Mouse (Mus musculus) telencephalon, adult 2 months (tissue): ENCODE data around the gene Cer1.

Source experiments
- DNase-seq: peaks from one replicate; pipeline ENCODE4 v3.0.0-alpha.2; 2011; ENCODE audit warnings: low read depth, low spot score

Cer1 gene

DNA sequence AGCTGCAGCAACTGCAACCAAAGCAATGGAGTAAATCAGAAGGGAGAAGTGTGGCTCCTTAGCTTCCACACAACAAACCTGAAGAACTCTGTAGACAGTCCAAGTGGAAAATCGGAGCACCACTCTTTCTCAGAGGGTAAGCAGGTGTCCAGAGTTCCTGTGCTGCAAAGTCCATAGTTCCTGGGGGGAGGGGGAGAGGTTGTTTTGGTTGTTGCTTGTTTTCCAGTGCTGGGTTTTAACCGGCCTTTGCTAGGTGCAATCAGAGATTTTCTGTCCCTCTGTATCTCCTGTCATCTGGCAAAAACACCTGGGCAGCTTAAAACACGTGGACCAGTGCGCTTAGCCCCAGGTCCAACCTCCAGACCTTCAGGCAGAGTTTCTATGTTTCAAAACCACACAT is 10.2 kb downstream of the Cer1 start:
- no peak for DNase-seq

DNA sequence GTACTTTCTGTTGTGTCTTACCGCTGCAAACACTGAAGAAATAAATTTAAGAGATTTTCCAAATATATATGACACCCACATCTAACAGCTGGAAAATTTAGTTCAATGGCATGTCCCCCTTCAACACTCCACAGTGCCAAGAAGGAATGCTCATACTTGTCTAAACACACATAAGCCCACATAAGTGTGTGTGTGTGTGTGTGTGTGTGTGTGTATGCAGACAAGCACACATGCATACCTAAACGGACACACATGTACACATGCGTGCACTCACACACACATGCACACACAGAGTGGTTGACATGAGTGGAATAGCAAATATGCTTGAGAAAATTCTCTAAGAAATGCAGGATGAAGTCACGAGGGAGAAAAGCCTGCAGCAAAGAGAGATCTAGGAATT is 12.4 kb downstream of the Cer1 start:
- DNase-seq: no peak

GRCm38 (mm10) chr4:82872121-82872520 is 12.8 kb downstream of the Cer1 start:
- no peak for DNase-seq

- no peak for DNase-seq
Measured at GRCm38 (mm10) chr4:82870931-82871330, 14.0 kb downstream of the Cer1 start.

DNA sequence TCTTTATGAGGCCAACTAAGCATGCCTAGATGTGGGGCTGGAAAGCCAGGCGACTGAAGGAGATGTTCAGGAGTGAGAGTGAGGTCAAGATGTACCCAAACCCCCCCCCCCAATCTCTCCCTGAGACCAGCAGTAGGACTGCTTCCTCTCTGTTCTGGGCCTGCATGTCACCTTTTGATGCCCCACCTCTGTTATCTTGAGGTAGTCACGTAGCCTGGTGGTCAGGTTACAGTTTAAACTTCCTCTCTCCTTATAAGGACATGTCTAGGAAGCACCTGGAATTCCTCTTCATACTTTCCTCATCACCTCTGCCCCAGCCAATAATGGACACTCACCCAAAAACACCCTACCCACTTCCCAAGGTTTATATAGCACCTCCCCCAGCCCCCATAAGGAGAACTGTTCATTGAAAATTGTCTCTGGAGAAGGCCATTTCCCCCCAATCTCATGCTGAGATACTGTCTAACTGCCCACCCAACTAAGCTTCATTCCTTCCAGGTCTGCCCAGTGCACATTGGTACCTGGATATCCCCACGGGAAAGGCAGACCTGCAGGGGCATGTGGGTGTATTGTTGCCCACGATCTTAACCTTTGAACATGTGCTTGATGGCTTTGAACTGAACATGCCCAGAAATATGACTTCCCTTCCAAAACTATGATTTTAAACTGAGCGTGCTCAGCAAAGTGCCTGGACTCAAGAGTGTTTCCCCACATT is 17.1 kb downstream of the Cer1 start:
- no peak for DNase-seq

GRCm38 (mm10) chr4:82867111-82867510 is 17.8 kb downstream of the Cer1 start:
- DNase-seq: no peak

- no peak for DNase-seq
Measured at GRCm38 (mm10) chr4:82864974-82865699, 19.8 kb downstream of the Cer1 start.

DNA sequence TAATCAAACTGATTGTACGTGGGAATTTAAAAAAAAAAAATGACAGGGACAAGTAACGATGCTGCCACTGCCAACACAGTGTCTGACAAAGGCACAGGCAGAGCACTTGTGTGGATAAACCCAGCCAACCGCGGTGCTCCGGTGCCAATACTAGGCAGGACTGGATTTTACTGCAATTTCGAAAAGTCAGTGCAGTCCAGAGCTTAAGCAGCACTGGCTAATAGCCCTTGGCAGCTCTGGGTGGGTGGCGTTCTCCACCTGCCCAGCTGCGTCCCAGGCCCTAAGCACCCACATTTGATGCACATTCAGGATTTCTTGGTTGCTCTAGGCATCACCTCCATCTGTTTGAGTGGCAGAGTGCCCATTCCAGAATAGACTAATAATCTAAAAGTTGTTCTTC is 21.6 kb downstream of the Cer1 start:
- DNase-seq: no peak

DNA sequence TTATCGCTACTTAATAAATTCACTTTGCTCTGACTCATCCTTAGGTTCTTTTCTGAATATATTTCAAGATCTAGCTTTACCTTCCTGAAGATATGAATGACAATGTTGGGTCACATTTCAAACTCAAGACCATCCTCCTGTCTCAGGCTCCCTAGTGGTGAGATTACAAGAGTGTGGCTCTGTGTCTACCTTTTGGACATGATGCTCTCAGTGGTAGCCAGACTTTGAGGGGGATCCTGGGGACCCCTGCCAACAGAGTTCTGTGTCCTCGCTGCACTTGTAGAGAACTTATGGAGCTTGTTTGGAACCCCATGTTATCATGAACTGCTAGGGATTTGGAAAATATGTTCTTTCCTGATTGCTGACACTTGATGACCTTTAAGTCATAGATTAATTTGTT is 23.5 kb downstream of the Cer1 start:
- no peak for DNase-seq

DNA sequence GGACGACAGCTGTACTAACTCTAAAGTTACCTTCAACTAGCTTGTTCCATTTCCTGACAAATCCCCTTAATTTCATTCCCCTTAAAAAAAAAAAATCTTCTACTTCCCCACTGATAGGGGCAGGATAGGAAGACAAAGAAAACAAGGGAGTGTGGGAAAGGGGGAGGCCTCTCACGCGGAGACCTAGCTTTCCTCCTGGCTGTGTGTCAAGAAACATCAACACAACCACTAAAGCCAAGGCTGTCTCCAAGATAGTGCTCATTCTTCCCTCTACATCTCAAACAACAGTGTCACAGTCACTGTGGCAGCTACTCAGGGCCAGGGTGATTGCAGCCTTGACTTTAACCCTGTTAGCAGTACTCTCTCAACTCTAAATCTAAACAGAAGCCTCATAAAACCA is 24.4 kb downstream of the Cer1 start:
- DNase-seq: no peak

DNA sequence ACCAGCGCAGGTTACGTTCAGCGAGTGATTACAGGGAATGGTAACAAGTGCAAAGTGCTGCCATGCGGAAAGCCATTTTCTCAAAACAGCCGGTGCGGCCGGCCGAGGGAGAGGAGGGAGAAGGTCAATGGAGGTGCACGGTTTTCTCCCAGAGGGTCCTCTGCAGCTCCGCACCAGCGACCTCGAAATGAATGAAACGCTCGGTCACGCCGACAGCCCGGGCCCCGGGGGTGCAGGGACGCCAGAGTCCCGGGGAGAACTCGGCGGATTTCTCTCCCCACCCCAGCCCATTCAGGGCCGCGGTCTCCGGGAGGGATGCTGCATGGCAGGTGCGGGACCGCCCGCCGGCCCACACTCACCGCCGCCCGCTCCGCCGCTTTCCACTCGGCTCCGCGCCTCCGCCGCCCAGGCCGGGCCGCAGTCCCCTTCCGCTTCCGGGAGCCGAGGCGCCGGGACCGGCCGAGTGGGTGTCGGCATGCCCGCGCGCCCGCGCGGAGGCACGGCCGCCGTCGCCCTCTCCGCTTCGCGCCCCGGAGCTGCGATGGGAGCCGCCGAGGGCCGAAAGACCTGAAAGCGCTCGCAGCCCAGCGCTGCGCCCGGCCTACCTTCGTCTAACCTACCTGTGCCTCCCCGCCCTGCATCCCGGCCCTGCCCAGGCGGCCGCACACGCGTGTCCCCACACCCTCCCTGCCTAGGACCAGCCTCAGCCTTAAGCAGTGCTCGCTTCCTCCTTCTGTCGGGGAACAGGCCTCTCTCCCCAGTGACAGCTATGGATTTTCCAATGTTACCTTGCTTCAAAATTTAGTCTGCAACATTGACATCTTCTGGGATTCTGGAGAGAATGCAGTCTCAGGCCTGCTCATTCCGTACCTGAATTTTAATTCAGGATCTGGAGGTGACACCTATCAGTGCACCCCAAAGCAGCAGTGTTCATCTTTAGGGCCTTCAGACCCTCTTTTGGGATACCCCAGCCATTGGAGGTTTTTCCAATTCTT is 25.5 kb downstream of the Cer1 start, which contains the start of gene Zdhhc21:
TSS of gene Zdhhc21 (minus strand) at position 828 of the 995 bp plus-strand sequence.
- peak; percentile 47 for DNase-seq

GRCm38 (mm10) chr4:82858431-82859010 is 26.4 kb downstream of the Cer1 start:
- DNase-seq: no peak

- no peak for DNase-seq
Measured at GRCm38 (mm10) chr4:82856986-82857385, 28.0 kb downstream of the Cer1 start.

DNA sequence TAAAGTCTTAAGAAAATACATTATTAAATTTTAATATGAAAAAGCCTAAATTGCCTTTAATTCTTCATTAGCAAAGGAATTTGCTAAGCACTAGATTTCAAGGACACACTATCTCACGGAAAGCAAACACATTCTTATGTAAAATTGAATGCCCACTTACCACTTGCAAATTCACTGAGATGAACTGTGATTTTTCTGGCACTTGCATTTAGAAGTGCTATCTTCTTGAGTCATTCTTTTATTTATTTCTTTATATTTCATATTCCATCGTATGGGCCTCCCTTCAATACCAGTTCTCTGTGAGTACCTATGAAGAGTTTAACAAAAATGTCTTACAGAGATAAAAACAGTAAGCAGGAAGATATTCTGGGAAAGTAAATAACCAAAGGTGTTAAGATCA is 31.1 kb downstream of the Cer1 start:
- peak; percentile 16 for DNase-seq

GRCm38 (mm10) chr4:82848552-82849234 is 36.3 kb downstream of the Cer1 start:
- DNase-seq: no peak

- DNase-seq: no peak
Measured at GRCm38 (mm10) chr4:82837526-82838240, 47.3 kb downstream of the Cer1 start.
